Mouse (Mus musculus) yolk sac, embryonic 10.5 days (tissue): ENCODE results near the gene Rundc3a.
"Not testable (repeated sequence)": the region's sequence is repeated elsewhere in the genome, so short reads cannot be mapped to it uniquely, and the experiment has no call there.

Experiments used
- DNase-seq: peaks from one replicate; pipeline ENCODE4 v3.0.0-alpha.2; 2017; ENCODE audit warnings: low spot score

Rundc3a gene

DNA sequence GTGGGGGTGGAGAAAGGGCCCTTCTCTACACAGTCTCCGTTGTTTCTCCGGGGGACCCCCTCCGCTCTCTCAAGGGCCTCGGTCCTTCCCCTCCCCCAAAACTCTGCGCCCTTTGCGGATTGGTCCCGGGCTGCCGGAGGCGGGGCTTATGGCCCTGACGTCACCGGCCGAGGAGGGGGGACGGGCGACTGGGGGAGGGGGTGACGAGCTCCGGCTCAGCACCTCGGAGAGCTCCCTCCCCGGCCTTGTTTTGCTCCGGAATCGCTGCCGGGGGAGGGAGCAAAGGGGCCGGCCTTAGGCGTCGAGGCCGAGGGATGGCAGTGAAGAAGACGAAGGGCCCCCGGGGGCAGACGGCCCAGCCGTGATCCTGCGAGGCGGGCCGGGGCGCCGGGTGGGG, at the start of gene Rundc3a:
Gene Rundc3a (plus strand): TSS at position 166 of the 397 bp plus-strand sequence.
- DNase-seq, result peak; percentile 85

DNA sequence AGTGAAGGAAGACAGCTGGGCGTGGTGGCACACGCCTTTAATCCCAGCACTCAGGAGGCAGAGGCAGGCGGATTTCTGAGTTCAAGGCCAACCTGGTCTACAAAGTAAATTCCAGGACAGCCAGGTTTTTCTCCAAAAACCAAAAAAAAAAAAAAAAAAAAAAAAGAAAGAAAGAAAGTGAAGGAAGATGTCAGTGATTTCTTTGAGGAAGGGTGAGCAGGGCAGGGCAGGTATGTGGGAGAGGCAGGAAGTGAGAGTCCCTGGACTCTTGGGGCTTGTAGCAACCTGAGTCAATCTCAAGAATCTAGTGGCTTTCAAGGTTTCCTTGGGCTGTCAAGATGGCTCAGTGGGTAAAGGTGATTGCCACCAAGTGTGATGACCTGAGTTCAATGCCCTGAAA, 48.7 kb upstream of the Rundc3a start:
- DNase-seq, result no peak

DNA sequence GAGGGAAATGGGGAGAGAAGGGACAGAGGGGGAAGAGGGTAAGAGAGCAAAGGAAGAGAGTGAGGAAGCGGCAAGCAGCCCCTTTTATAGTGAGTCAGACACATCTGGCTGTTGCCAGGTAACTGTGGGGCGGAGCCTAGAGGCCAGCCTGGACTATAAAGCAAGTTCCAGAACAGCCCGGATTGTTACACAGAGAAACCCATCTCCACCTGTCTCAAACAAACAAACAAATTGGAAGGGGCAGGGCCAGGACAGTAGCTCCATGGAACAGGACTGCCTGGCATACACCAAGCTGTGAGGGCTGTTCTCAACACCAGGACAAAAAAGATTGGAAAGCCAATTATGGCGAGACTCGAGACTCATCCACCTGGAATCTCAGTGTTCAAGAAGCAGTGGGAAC, 46.3 kb upstream of the Rundc3a start:
- no peak for DNase-seq

DNA sequence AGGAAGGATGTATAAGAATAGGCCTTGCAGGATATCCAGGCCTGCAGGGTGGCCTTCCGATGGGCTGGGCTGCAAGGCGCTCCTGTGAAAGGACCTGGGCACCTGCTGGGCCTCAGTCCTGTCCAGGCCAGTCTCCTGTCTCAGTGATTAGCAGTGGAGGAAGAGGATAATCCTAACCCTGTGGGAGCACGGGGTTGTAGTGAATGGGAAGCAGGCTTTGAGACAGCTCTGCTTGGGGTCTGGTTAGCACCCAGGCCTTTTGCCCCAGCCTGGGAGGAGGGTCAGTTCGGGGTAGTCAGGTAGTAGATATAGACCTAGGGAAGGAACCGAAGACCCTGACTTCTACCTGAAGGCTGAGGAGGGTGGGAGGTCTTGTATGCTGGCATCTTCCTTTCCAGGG, 45.5 kb upstream of the Rundc3a start:
- DNase-seq, result no peak

DNA sequence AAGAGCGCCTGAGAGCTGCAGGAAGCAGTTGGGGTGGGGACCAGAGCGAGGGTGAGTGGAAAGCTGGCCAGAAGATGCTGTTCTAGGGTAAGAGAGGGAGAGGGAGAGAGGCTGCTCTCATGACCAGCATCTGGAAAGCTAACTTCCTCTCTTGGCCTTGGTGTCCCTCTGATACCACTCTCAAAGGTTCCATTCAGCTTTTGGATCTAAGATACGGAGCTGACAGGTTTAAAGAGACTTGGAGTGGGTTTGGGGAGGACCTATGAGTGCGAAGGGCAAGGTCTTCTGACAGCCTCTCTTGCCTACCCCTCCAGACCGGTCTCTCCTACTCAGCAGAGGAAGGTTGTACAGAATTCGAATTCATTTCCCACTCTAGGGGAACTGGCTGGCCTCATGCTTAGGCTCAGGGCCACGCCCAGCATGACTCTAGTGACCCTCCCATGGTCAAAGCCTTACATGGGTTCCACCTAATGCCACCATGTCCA, 45.1 kb upstream of the Rundc3a start:
- DNase-seq, result no peak

DNA sequence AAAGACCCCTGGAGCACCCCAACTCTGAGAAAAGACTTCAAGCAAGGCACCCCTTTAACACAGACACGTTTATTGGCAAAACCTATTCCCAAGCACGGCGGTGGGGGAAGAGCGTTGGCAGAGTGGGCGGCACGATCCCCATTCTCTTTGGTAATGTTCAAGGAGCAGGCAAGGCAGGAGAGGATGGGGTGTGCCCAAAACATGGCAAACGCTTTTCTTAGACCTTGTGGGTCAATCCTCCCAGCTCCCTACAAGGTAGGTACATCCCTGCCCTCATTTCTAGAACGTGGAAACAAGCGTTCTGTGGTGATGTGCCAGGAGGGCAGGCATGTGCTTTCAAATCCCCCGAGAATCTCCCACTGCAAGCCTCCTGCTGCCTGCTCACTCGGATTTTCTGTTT, 44.4 kb upstream of the Rundc3a start:
- DNase-seq, result no peak

DNA sequence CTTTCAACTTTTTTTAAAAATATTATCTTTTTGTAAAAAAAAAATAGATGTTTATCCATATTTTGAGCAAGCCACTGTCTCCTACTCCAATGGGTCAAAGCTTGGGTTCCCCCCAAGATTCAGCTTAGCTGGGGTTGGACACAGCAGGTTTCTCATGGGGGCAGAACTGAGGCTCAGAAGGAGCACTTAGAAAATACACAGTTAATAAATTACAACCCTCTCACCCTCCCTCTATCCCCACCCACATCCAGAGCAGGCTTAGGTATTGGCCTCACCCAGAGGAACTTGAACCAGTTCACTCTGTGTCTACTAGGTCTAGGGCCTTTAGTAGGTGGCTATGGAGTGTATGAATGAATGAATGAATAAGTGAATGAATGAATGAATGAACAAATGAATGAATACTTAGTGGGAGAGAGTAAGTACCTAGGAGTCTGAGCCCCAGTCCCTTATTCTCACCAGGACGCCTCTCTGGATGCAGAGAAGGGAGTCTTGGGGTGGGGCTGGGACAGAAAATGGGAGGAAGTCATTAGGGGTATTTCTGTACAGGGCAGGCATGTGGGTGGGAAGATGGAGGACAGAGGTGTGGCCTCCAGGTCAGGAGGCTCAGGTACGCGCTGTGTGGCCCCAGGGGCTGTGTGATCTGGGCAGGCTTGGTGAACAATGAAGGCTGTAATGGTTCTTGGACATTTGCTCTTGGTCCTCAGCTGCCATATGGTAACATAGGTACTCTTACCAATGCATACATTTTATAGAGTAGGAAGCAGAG, 43.8 kb upstream of the Rundc3a start:
- DNase-seq, result no peak

DNA sequence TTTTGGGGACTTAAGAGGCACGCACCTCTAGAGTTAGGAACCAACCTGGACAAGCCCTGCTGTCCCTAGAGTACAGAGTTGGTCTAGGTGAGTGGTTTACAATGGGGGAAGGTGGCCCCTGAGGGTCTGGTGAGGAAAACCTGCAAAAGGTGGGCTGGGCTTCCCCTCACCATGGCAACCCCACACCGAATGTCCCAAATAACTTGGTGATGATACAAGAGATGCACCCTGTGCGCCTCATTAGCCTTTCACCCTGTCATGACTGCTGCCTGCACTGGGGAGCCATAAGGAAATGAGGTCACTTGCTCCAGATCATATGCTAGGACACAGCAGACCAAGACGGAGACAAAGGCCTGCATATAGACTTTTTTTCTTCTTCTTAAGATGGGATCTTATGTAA, 42.8 kb upstream of the Rundc3a start:
- DNase-seq, result no peak

DNA sequence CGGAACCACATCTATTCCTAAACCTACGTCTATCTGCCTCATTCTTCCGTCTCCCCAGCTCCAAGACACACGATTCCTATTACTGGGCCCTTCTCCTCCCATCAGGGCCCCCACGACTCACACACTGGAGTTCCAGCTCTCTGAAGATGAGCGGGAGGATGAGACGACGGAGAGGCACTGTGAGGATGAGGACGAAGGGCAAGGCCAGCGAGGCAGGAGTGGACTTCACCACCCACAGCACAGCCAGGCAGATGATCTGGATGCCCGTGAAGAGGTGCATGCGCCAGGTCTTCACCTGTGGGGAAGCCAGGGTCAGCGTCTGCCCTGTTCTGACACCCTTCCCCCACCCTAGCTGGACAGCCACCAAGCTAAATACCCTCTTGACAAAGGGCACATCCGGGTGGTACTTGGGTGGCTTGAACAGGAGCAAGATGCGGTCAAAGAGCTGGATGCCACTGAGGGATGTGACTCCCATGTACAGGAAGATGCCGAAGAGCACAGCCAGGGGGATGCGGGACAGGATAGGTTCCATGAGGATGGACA, 42.2 kb upstream of the Rundc3a start:
- DNase-seq, result no peak

DNA sequence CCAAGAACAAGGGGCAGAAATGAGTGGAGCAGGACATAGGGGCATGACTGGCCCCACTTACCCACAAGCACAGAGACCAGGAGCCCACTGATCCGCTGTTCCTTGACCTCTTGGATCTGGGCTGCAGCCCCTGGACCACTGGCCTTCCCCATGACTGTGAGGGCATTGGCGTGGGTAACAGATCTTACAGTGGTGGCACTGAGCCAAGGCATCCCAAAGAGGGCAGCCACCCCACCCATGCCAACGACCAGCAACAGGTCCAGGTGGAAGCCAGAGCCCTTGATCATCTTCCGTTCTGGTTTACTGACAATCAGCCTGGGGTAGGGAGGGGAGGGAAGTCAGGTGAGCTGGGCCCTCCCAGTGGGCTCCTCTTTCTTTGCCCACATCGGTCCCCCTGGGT, 40.8 kb upstream of the Rundc3a start:
- no peak for DNase-seq

DNA sequence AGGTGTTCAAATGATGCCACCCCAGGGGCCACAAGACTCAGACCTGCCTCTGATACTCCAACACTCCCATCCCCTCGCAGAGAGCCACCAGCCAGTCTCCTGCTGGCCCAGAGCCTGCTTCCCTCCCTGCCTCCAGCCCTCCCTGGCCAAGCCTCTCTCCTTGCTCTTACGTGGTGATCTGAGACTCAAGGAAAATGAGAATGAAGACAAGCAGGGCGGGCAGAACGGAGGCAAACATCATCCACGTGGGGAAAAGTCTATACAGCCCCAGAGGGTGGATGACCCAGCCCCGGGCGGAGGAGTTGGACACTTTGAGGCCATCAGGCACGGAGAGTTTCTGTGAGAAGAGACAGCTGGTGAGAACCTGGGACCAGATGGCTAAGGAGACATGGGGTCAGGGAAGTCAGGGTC, 40.2 kb upstream of the Rundc3a start:
- DNase-seq, result no peak

DNA sequence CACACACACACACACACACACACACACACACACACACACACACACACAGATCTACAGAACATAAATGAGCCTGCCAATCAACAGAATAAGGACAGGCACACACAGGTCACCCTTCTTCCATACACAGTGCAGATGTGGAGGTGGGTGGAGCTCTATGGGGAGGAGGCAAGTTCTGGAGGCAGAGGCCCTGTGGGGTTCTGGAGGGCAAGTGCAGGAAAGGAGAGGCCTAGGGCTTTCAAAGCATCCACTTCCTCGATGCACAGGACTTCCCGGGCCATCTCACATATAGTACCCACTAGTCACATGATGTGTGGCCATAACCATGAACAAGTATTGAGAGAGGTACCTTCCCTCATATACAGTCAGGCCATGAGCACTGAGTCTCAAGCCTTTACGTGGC, 37.7 kb upstream of the Rundc3a start:
- DNase-seq, result no peak

DNA sequence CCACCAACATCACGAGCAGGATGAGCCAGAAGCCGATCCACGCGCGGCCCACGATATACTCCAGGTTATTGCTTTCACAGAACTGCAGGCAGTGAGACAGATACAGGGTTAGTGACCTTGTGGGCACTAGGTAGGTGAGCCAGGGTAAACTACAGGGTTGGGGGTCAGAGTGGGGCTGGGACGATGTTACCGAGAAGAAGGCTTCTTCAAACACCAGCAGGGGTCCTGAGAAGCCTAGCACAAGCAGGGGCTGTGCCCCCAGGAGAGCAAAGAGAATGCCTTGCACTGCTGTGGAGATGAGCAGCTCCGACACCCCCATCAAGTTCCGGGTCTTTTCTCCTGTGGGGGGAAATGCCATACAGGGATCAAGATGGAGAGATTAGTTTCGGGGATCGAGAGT, 37.0 kb upstream of the Rundc3a start:
- no peak for DNase-seq

DNA sequence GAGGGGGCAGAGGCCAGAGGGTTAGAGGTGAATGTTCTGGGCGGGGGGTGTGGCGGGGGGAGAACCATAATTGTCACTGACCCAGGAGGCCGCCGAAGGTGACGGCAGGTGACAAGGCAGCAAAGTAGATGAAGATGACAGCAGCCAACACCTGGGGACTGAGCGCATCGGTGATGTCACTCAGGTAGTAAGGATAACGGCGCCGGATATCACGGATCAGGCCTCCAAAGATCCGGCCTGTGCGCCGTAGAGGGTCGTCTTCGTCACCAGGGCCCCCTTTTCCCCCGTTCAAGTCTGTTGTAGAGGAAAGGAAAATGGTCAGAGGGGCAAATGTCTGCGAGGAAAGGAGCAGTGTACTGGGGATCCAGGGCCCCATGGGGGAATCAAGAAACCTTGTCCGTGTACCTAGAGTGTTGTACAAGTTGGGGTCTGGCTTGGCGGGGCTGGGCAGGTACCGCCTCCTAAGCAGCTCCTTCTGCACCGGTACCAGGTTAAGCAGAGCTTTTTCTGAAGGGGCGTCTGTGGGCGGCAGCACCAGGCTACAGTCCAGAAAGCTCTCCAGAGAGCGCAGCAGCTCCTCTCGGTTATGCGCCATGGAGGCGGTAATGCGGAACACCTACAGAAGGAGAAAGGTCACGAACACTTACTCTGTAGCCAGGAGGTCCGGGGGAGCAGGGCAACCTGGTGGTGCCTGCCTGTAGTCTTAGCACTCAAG, 36.4 kb upstream of the Rundc3a start:
- no peak for DNase-seq

DNA sequence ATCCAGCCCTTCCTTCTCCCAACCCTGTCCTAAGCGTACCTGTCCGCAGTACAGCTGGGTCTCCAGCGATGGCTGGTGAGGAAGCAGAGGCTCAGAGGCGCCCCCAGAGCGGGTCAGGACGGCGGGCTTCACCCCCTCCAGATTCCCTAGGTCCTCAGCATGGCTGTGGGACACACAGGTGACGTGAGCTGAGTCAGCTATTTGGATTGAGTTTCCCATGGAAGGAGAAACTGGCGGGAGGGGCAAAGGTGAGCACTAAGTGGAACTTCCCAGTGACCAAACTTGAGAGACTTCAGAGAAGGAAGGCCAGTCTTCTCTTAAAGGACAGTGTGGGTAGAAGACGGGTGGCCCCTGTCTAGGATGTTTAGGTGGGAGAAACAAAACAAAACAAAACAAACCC, 34.8 kb upstream of the Rundc3a start:
- no peak for DNase-seq

DNA sequence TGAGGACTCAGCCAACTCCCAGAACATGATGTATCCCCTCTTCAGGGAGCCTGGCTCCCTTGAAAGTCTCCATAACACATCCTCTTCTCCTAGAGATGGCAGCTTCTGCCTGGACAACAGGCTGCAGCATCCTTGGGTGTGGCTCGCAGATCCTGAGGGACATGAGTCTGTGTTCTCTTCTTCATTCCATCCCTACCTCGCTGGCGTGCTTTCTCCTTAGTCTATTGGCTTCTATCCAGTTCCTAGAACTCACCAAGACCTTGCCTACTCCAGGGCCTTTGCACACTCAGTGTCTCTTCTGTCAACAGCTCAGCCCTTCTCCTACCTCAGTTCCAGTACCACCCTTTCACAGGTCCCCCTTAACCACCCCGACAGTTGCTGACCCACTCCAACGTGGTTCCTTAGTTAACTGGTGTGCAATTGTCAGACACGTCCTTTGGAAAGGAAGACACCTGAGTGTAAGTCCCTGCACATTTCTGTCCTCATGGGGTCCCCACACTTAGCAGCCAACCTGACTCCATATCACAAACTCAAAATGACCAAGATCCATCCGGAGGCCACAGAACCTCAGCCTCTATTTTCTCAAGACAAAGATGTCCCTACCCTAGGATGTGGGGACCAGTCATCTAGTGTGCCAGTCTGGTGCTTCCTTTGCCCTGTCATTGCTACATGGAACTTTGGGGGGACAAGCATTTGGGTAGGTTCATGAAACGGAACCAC, 31.3 kb upstream of the Rundc3a start:
- DNase-seq, result no peak

DNA sequence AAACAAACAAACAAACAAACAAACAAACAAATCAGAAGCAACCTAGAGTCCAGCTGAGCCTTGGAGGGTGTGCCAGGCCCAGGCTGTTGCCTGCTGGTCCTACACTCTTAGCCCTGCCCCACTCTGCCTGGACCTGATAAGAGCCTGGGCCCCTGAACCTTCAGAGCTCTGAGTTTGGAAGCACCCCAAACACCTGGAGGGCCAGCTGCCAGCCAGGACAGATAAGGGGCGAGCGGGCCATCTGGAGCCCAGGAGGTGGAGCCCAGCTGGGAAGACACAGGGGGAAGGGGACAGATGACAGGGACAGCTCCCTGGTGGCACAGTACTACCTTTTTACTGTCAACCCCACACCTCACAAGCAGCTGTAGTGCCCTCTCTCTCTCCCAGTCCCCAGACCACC, 29.6 kb upstream of the Rundc3a start:
- peak; percentile 44 for DNase-seq

DNA sequence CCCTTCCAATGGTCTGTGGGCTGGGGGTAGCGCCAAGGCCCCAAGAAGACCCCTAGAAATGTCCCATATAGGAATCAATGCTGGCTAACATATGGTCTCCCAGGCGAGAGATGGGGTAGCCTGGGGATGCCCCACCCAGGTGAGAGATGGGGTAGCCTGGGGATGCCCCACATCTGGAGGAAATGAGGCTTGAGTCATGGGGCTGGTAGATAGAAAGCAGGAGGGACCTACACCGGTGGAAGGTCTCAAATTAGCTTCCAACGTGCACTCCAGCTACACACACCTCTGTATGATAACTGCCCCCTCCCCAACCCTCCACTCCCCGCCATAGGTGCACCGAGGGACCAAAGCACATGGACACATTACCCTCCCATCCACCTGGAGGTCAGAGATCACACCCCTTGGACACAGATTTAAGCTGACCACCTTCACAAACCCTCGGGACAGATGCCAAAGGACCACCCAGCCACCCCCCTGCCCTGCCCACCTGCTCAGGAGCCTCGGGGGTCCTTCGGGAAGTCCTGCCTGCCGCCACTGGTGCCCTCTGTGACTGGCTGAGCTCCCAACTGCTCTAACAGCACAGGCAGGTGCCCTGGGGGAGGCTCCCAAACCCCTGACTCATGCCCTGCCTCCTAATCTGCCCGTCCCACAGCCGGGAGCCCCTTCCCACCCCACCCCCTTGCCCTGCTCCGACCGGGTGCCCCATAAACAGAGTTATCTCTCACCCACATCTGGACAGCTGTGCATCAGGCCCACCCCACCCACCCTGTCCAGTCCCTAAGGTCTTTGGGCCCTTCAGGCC, 28.4 kb upstream of the Rundc3a start:
- peak; percentile 43 for DNase-seq

DNA sequence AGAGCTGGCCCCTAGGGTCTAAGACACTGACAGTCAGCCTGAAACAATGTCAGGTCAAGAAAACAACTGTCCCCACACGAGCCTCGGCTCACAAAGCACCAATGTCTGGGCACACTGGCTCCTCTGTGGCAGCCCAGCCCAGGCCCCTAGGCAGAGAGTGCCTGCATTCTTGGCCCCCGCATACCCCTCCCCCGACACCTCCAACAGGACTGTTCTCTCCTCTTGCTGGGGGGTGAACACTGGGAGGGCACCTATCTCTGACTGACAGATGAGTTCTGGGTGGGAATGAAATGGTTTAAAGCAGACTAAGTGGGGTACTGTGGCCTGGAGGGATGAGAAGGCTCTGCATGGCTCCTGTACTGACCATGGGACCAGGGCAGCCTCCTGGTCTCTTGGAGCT, 27.5 kb upstream of the Rundc3a start:
- DNase-seq, result no peak

DNA sequence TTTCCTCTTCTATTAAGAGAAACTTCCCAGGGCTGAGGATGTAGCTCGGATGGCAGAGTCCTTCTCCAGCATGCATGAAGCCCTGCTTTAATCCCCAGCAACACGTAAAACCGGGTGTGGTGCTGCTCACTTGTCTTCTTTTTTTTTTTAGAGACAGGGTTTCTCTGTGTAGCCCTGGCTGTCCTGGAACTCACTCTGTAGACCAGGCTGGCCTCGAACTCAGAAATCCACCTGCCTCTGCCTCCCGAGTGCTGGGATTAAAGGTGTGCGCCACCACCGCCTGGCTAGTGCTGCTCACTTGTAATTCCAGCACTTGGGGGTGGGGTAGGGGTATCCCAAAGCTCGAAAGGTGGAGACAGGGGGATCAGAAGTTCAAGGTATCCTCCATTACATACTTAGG, 27.1 kb upstream of the Rundc3a start, which contains the start of gene Slc4a1:
Gene Slc4a1 (minus strand): TSS at position 101 of the 400 bp plus-strand sequence.
- DNase-seq, result not testable (repeated sequence)

DNA sequence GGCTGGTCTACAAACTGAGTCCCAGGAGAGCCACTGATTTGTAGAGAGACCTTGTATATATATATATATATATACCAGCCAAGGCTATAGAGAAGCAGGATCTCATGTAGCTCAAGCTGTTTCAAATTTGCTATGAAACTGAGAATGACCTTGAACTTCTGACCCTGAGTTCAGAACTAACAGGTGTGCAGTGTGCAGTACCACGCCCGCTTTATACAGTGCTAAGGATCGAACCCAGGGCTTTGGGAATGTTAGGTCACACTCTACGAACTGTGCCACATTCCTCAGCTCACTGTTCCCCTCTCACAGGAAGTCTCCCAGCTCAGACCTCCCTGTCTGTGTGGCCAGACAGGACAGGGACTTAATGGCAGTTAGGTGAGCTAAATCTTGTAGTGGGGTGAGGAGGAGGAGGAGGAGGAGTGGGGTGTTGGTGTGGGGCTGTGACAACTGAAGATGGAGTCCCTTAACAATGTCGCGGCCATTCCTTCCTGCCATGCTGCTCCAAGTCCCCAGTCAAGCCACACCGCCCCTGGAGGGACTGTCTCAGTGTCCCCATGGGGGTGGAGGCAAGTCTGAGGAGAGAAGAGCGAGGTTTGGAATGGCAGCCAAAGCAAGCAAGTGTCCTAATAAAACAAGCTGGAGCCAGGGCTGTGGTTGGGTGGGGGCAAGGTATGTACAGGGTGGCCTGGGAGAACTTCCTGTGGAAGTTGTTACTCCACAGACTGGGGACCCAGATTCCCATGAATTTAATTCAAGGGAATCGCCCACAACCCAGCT, 25.5 kb upstream of the Rundc3a start:
- no peak for DNase-seq
